Mouse (Mus musculus): ENCODE data around the gene H2-M10.1. TPM values are rescaled to one million over a fixed set of nuclear protein-coding genes. Genes with fewer than 3 reads are reported as not detected.
"Not testable (repeated sequence)": the region's sequence is repeated elsewhere in the genome, so short reads cannot be mapped to it uniquely, and the experiment has no call there.

H2-M10.1 gene
- polyA plus RNA-seq (2015; fragmentation: Nextera tagmentation; extraction: Ambion mirVana): not detected in 2 replicates

- no peaks in the 10 kb centered on the region for H3K9me3 ChIP-seq
- no peaks in the 10 kb centered on the region for H3K36me3 ChIP-seq
- no peak within 1 kb of the TSS for H3K4me3 ChIP-seq
- no peak within 1 kb of the TSS for H3K27ac ChIP-seq (replicated peaks)
- WGBS: 85% methylated on average over 4 of the region's 4 CpGs
- H3K4me1 ChIP-seq (replicated peaks): no peaks in the 10 kb centered on the region
- no peak within 1 kb of the TSS for H3K4me2 ChIP-seq
- H3K27me3 ChIP-seq: no peaks in the 10 kb centered on the region
- no peak within 1 kb of the TSS for H3K9ac ChIP-seq
- no peak for ATAC-seq (ENCODE audit: low read depth)
Measured at GRCm38 (mm10) chr17:36326055-36326454, at the start of gene H2-M10.1. TSS of gene H2-M10.1 (minus strand) at chr17:36326155.

- 94% methylated on average over 2 of the region's 2 CpGs for WGBS
Measured at GRCm38 (mm10) chr17:36368317-36368716, 42.4 kb upstream of the H2-M10.1 start, which contains the start of gene H2-M10.3. TSS of gene H2-M10.3 (minus strand) at chr17:36368417.

GRCm38 (mm10) chr17:36362404-36362803 lies 36.4 kb upstream of the H2-M10.1 start:
- not testable (repeated sequence) for H3K9me3 ChIP-seq; ATAC-seq (ENCODE audit: low read depth)

More at GRCm38 (mm10) chr17:36368317-36368716, 42.4 kb upstream of the H2-M10.1 start, which contains the start of gene H2-M10.3:
- not testable (repeated sequence) for H3K4me3 ChIP-seq; H3K27ac ChIP-seq (replicated peaks); H3K27me3 ChIP-seq; H3K4me2 ChIP-seq; H3K9ac ChIP-seq; H3K36me3 ChIP-seq; H3K9me3 ChIP-seq; ATAC-seq (ENCODE audit: low read depth); H3K4me1 ChIP-seq (replicated peaks)

GRCm38 (mm10) chr17:36357512-36357911 lies 31.6 kb upstream of the H2-M10.1 start:
- H3K4me2 ChIP-seq; H3K4me3 ChIP-seq; H3K4me1 ChIP-seq (replicated peaks); H3K36me3 ChIP-seq; H3K9me3 ChIP-seq; H3K27me3 ChIP-seq; H3K27ac ChIP-seq (replicated peaks); H3K9ac ChIP-seq; ATAC-seq (ENCODE audit: low read depth): not testable (repeated sequence)

More at GRCm38 (mm10) chr17:36362404-36362803, 36.4 kb upstream of the H2-M10.1 start:
- H3K27me3 ChIP-seq; H3K4me3 ChIP-seq; H3K9ac ChIP-seq; H3K4me1 ChIP-seq (replicated peaks); H3K27ac ChIP-seq (replicated peaks); H3K4me2 ChIP-seq; H3K36me3 ChIP-seq: not testable (repeated sequence)

GRCm38 (mm10) chr17:36355763-36356162 lies 29.8 kb upstream of the H2-M10.1 start:
- H3K27ac ChIP-seq (replicated peaks): no peak overlapping the region
- no peaks in the 10 kb centered on the region for H3K27me3 ChIP-seq
- H3K4me2 ChIP-seq: no peak overlapping the region
- 47% methylated on average over 3 of the region's 3 CpGs for WGBS
- H3K9ac ChIP-seq: no peak overlapping the region
- H3K9me3 ChIP-seq: no peaks in the 10 kb centered on the region
- no peak overlapping the region for H3K4me3 ChIP-seq
- no peaks in the 10 kb centered on the region for H3K4me1 ChIP-seq (replicated peaks)
- H3K36me3 ChIP-seq: no peaks in the 10 kb centered on the region
- ATAC-seq (ENCODE audit: low read depth): no peak

GRCm38 (mm10) chr17:36355343-36355742 lies 29.4 kb upstream of the H2-M10.1 start:
- not testable (repeated sequence) for H3K9me3 ChIP-seq; H3K27me3 ChIP-seq; H3K4me1 ChIP-seq (replicated peaks); H3K9ac ChIP-seq; H3K4me2 ChIP-seq; H3K4me3 ChIP-seq; H3K27ac ChIP-seq (replicated peaks); H3K36me3 ChIP-seq
- ATAC-seq (ENCODE audit: low read depth): peak; percentile 63; the same call in 1 of the 2 replicates

- WGBS: 20% methylated on average over 5 of the region's 5 CpGs
- no peaks in the 10 kb centered on the region for H3K36me3 ChIP-seq
- H3K4me3 ChIP-seq: peak overlapping the region; percentile 53
- H3K4me2 ChIP-seq: peak overlapping the region; percentile 67
- no peaks in the 10 kb centered on the region for H3K9me3 ChIP-seq
- H3K27me3 ChIP-seq: no peaks in the 10 kb centered on the region
- ATAC-seq (ENCODE audit: low read depth): peak; percentile 60
- H3K9ac ChIP-seq: peak overlapping the region; percentile 79
- H3K27ac ChIP-seq (replicated peaks): peak overlapping the region; percentile 96
- H3K4me1 ChIP-seq (replicated peaks): peaks cover 8% of the 10 kb centered on the region
Measured at GRCm38 (mm10) chr17:36315689-36316253, 10.2 kb downstream of the H2-M10.1 start.

- WGBS: under 1% methylated on average over 19 of the region's 19 CpGs
- Histone ChIP-seq H3K4me1 (replicated peaks) (peaks cover 8% of the 10 kb centered on the region), H3K9me3 (no peaks in the 10 kb centered on the region), H3K36me3 (no peaks in the 10 kb centered on the region), H3K9ac (peak overlapping the region; percentile 79), H3K27ac (replicated peaks) (peak overlapping the region; percentile 96), H3K27me3 (no peaks in the 10 kb centered on the region), H3K4me3 (peak overlapping the region; percentile 53), H3K4me2 (peak overlapping the region; percentile 67)
- ATAC-seq (ENCODE audit: low read depth): peak; percentile 91
Measured at GRCm38 (mm10) chr17:36315041-36315688, 10.8 kb downstream of the H2-M10.1 start.

GRCm38 (mm10) chr17:36314511-36314910 lies 11.4 kb downstream of the H2-M10.1 start:
- peak overlapping the region; percentile 67 for H3K4me2 ChIP-seq
- peaks cover 8% of the 10 kb centered on the region for H3K4me1 ChIP-seq (replicated peaks)
- H3K27ac ChIP-seq (replicated peaks): peak overlapping the region; percentile 96
- H3K9me3 ChIP-seq: no peaks in the 10 kb centered on the region
- H3K9ac ChIP-seq: peak overlapping the region; percentile 79
- no peaks in the 10 kb centered on the region for H3K36me3 ChIP-seq
- ATAC-seq (ENCODE audit: low read depth): peak; percentile 44
- no peaks in the 10 kb centered on the region for H3K27me3 ChIP-seq
- peak overlapping the region; percentile 53 for H3K4me3 ChIP-seq
- 3% methylated on average over 9 of the region's 9 CpGs for WGBS

GRCm38 (mm10) chr17:36309293-36309692 lies 16.7 kb downstream of the H2-M10.1 start:
- Histone ChIP-seq H3K9ac (no peak overlapping the region), H3K4me2 (no peak overlapping the region; the same call in 1 of the 2 replicates), H3K4me1 (replicated peaks) (no peaks in the 10 kb centered on the region; the same call in 1 of the 2 replicates), H3K27ac (replicated peaks) (no peak overlapping the region), H3K27me3 (no peaks in the 10 kb centered on the region), H3K9me3 (no peaks in the 10 kb centered on the region), H3K36me3 (no peaks in the 10 kb centered on the region), H3K4me3 (no peak overlapping the region)
- peak; percentile 34; the same call in 1 of the 2 replicates for ATAC-seq (ENCODE audit: low read depth)
- WGBS: 47% methylated on average over 1 of the region's 1 CpGs

GRCm38 (mm10) chr17:36308855-36309254 lies 17.1 kb downstream of the H2-M10.1 start:
- H3K4me1 ChIP-seq (replicated peaks); H3K36me3 ChIP-seq; H3K4me3 ChIP-seq; H3K4me2 ChIP-seq; H3K9ac ChIP-seq; H3K27ac ChIP-seq (replicated peaks); H3K9me3 ChIP-seq; H3K27me3 ChIP-seq: not testable (repeated sequence)
- WGBS: 0% methylated on average over 3 of the region's 3 CpGs
- peak; percentile 83 for ATAC-seq (ENCODE audit: low read depth)

GRCm38 (mm10) chr17:36286390-36286789 lies 39.6 kb downstream of the H2-M10.1 start, which contains the start of gene H2-M10.2:
TSS of gene H2-M10.2 (minus strand) at chr17:36286490.
- ATAC-seq (ENCODE audit: low read depth): no peak
- no peaks in the 10 kb centered on the region for H3K4me1 ChIP-seq (replicated peaks)
- H3K27ac ChIP-seq (replicated peaks): no peak within 1 kb of the TSS
- peaks cover 13% of the 10 kb centered on the region for H3K36me3 ChIP-seq
- H3K9me3 ChIP-seq: peaks cover 10% of the 10 kb centered on the region; the same call in 1 of the 2 replicates
- H3K27me3 ChIP-seq: no peaks in the 10 kb centered on the region
- H3K9ac ChIP-seq: no peak within 1 kb of the TSS
- no peak within 1 kb of the TSS for H3K4me2 ChIP-seq
- WGBS: 93% methylated on average over 2 of the region's 2 CpGs
- no peak within 1 kb of the TSS for H3K4me3 ChIP-seq
